Comparison of ENCODE assay signal across 17 mouse cellular contexts in the genomic region with DNA sequence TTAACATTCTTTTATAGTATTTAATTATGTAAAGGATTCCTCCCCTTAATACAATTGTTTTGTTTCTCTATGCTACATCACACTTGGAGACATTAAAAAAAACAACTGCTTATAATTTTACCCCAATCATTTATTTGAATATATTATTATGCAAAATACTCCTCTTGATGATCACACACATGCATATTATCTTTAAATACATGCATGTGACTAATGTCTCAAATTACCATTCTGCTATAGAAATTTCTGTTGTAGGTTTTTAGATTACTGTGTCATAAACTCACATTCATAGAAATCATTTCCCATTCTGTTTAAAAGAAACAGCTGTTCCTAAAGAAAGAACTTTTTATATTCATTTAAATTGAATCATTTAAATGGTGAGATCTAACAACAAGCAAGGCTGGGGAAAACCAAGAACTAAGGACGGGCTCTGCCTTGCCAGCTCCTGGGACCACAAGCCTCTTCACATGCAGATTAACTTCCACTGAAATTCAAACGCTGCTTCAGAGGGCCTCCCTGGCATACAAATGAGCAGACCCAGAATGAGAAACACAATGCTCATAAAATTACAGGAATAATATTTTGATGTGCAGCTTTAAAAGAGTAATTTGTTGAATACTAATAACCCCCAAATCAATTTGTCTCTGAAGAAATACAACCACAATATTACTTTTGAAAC.
DNase-seq lines count a peak whose midpoint lies in the region; ATAC-seq and TF ChIP-seq lines count a peak whose summit lies in the region.
"Had no signal": no experiment of that assay in that cellular context is flagged by ENCODE, and none has a peak within 500 bp of the region (broad histone marks: within the 10 kb centered on the region; RNA-seq: fewer than 3 reads in every experiment).

No protein-coding gene starts in this region.

- no peaks in the 10 kb centered on the region for H3K9me3 ChIP-seq in forebrain, embryonic 13.5 days (replicated peaks)
- H3K9me3 ChIP-seq in hindbrain, embryonic 15.5 days, result no peaks in the 10 kb centered on the region
- no peaks in the 10 kb centered on the region for H3K9me3 ChIP-seq in midbrain, postnatal 0 days (ENCODE audit: low read length)
- H3K9me3 ChIP-seq: neural tube, embryonic 13.5 days had no signal

- H3K27me3 ChIP-seq in forebrain, embryonic 13.5 days, result no peaks in the 10 kb centered on the region
- H3K27me3 ChIP-seq in hindbrain, embryonic 15.5 days, result no peaks in the 10 kb centered on the region
- H3K27me3 ChIP-seq in midbrain, postnatal 0 days (ENCODE audit: insufficient read depth, low read length), result no peaks in the 10 kb centered on the region
- H3K27me3 ChIP-seq: neural tube, embryonic 13.5 days had no signal

- H3K9ac ChIP-seq in forebrain, embryonic 13.5 days, result no peak overlapping the region
- H3K9ac ChIP-seq in hindbrain, embryonic 15.5 days, result no peak overlapping the region
- no peak overlapping the region for H3K9ac ChIP-seq in midbrain, postnatal 0 days (replicated peaks; ENCODE audit: low read length, poor library complexity, severe bottlenecking)
- H3K9ac ChIP-seq: liver, embryonic 14.5 days; neural tube, embryonic 13.5 days had no signal

- no peak overlapping the region for H3K4me2 ChIP-seq in forebrain, embryonic 13.5 days
- no peak overlapping the region for H3K4me2 ChIP-seq in hindbrain, embryonic 15.5 days
- no peak overlapping the region for H3K4me2 ChIP-seq in midbrain, postnatal 0 days (ENCODE audit: low read depth, low read length, poor library complexity, severe bottlenecking)
- H3K4me2 ChIP-seq: neural tube, embryonic 13.5 days had no signal

- DNase-seq in embryo, embryonic 11 days, result peak; percentile 16
- DNase-seq in embryo, embryonic 10 days (ENCODE audit: low spot score), result no peak
- DNase-seq in midbrain, postnatal 0 days (ENCODE audit: low spot score), result peak; percentile 47
- no peak for DNase-seq in thymus, postnatal 14 days
- no peak for DNase-seq in adrenal gland, adult 18-20 months (ENCODE audit: low spot score in 2 of 2)
- no peak for DNase-seq in gastrocnemius, postnatal 14 days
- DNase-seq: adrenal gland, postnatal 10 days; gastrocnemius, adult 2 months; heart, adult 2 months; kidney, postnatal 36 days; lung, postnatal 10 days had no signal

- peak overlapping the region; percentile 70; the same call in 1 of the 2 replicates for H3K27ac ChIP-seq in forebrain, embryonic 13.5 days
- H3K27ac ChIP-seq in hindbrain, embryonic 15.5 days (replicated peaks), result no peak overlapping the region
- H3K27ac ChIP-seq in midbrain, postnatal 0 days (ENCODE audit: low read depth, low read length), result no peak overlapping the region
- H3K27ac ChIP-seq: gastrocnemius, adult 2 months; heart, adult 2 months; liver, embryonic 14.5 days; neural tube, embryonic 13.5 days had no signal

- H3K36me3 ChIP-seq in forebrain, embryonic 13.5 days (ENCODE audit: poor library complexity, severe bottlenecking), result no peaks in the 10 kb centered on the region
- no peaks in the 10 kb centered on the region for H3K36me3 ChIP-seq in hindbrain, embryonic 15.5 days
- H3K36me3 ChIP-seq in midbrain, postnatal 0 days (ENCODE audit: insufficient read depth, low read length), result no peaks in the 10 kb centered on the region
- H3K36me3 ChIP-seq: neural tube, embryonic 13.5 days had no signal

- H3K4me3 ChIP-seq in forebrain, embryonic 13.5 days, result no peak overlapping the region
- no peak overlapping the region for H3K4me3 ChIP-seq in hindbrain, embryonic 15.5 days
- H3K4me3 ChIP-seq in midbrain, postnatal 0 days (ENCODE audit: low read depth, low read length), result no peak overlapping the region
- H3K4me3 ChIP-seq: erythroblast, embryonic 14.5 days; gastrocnemius, adult 2 months; heart, adult 2 months; neural tube, embryonic 13.5 days had no signal

- WGBS in forebrain, embryonic 13.5 days, result 4% methylated on average over 2 of the region's 2 CpGs
- WGBS in hindbrain, embryonic 15.5 days, result 17% methylated on average over 2 of the region's 2 CpGs
- WGBS in midbrain, postnatal 0 days, result 16% methylated on average over 2 of the region's 2 CpGs

- no peak for TF ChIP-seq CTCF in midbrain, postnatal 0 days (IDR thresholded peaks at IDR 0.05)

- H3K4me1 ChIP-seq in forebrain, embryonic 13.5 days, result peaks cover 24% of the 10 kb centered on the region
- H3K4me1 ChIP-seq in hindbrain, embryonic 15.5 days (replicated peaks), result peaks cover 10% of the 10 kb centered on the region
- no peaks in the 10 kb centered on the region for H3K4me1 ChIP-seq in midbrain, postnatal 0 days (ENCODE audit: insufficient read depth, low read length)

- intact Hi-C loops in gastrocnemius, postnatal 14 days (cut with DNase I; ENCODE audit: low total_unique reads), result no loop called here

- ATAC-seq in forebrain, embryonic 13.5 days, result peak; percentile 92
- peak; percentile 68 for ATAC-seq in hindbrain, embryonic 15.5 days (ENCODE audit: low FRiP score, low read depth)
- 0 out of 2 replicates have a peak, but pooled peaks have one; percentile 59 for ATAC-seq in midbrain, postnatal 0 days (ENCODE audit: low FRiP score)
- ATAC-seq: intestine, postnatal 0 days had no signal

Comparison
In these comparisons a context has a peak if more than half of its experiments do, and no peak if none do; other contexts are left out.
1. DNase-seq: peak in embryo, embryonic 11 days (single experiment) and midbrain, postnatal 0 days (single experiment); none in embryo, embryonic 10 days (single experiment), thymus, postnatal 14 days (single experiment), adrenal gland, adult 18-20 months (0 of 2) and gastrocnemius, postnatal 14 days (single experiment).
2. Peak in every context shown above with its lines, with median percentiles within 50 percentile points of each other: ATAC-seq.